Mouse (Mus musculus): ENCODE measurements around the gene Ushbp1. TPM values are rescaled to one million over a fixed set of nuclear protein-coding genes. Genes with fewer than 3 reads are reported as not detected.
"Not testable (repeated sequence)": the region's sequence is repeated elsewhere in the genome, so short reads cannot be mapped to it uniquely, and the experiment has no call there.

Gene Ushbp1
- total RNA-seq (2015; ENCODE audit: low replicate concordance), result not detected in 2 replicates
- total RNA-seq (2017; ENCODE audit: low replicate concordance), result not detected in 2 replicates

GRCm38 (mm10) chr8:71395629-71396028 lies at the start of gene Ushbp1:
Gene Ushbp1, minus strand, starts transcription at chr8:71395802.
- no peak for ATAC-seq (replicated peaks; ENCODE audit: low FRiP score, poor library complexity, severe bottlenecking)

- ATAC-seq (replicated peaks; ENCODE audit: low FRiP score, poor library complexity, severe bottlenecking), result no peak
Observed at GRCm38 (mm10) chr8:71445096-71445495, 49.5 kb upstream of the Ushbp1 start.

DNA sequence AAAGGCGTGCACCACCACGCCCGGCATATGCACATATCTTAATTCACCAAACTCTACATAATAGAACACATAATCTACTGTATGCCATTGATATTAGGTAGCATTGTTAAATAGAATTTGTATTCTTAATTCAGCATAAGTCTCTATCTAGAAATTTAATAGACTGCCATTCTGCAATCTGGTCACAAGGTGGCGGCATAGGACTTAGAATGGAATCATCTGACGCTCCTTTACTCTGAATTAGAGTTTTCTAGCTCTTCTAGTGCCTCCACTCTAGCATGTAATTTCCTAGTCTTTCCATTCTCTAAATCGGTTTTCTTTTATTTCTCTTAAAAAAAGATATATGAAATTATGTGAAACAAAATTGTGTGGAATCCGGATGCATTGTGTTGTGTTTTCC lies 45.8 kb upstream of the Ushbp1 start:
- peak; percentile 85 for ATAC-seq (replicated peaks; ENCODE audit: low FRiP score, poor library complexity, severe bottlenecking)

DNA sequence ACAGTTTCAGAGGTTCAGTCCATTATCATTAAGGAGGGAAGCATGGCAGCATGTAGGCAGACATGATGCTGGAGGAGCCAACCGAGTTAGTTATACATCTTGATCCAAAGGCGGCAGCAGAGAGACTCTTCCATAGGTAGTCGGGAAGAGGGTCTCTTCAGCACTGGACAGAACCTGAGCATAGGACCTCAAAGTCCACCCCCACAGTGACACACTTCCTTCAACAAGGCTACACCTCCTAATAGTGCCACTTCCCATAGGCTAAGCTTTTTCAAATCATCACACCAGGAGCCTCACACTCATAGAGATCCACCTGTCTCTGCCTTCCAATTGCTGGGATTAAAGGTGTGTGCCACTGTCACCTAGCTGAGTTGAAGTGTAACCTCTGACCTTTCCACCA lies 41.4 kb upstream of the Ushbp1 start:
- no peak for ATAC-seq (replicated peaks; ENCODE audit: low FRiP score, poor library complexity, severe bottlenecking)

DNA sequence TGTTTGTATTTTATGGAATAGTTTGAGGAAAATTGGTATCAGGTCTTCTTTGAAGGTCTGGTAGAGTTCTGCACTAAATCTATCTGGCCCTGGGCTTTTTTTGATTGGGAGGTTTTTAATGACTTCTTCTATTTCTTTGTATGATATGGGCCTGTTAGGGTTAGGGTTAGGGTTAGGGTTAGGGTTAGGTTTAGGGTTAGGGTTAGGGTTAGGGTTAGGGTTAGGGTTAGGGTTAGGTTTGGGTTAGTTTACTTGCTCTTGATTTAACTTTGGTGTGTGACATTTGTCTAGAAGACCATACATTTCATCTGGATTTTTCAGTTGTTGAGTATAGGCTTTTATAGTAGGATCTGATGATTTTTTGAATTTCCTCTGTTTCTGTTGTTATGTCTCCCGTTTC lies 37.3 kb upstream of the Ushbp1 start:
- ATAC-seq (replicated peaks; ENCODE audit: low FRiP score, poor library complexity, severe bottlenecking), result not testable (repeated sequence)

- ATAC-seq (replicated peaks; ENCODE audit: low FRiP score, poor library complexity, severe bottlenecking), result no peak
Observed at GRCm38 (mm10) chr8:71422121-71422520, 26.5 kb upstream of the Ushbp1 start.

GRCm38 (mm10) chr8:71411535-71412273 lies 16.1 kb upstream of the Ushbp1 start:
- ATAC-seq (replicated peaks; ENCODE audit: low FRiP score, poor library complexity, severe bottlenecking), result no peak

DNA sequence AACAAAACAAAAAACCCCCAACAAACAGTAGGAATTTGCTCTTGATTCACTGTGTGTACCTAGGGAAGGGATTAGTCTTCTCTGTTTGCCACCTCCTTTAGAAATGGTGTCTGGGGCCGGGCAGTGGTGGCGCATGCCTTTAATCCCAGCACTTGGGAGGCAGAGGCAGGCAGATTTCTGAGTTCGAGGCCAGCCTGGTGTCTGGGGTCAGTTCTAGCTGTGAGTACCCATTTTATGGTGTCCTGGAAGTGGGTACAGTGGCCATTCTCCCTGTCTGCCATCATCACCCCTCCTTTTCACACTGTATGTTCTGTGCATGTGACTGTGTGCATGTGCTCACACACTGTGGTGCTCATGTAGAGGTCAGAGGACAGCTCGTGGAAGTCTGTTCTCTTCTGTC lies 12.6 kb upstream of the Ushbp1 start:
- ATAC-seq (replicated peaks; ENCODE audit: low FRiP score, poor library complexity, severe bottlenecking), result no peak

DNA sequence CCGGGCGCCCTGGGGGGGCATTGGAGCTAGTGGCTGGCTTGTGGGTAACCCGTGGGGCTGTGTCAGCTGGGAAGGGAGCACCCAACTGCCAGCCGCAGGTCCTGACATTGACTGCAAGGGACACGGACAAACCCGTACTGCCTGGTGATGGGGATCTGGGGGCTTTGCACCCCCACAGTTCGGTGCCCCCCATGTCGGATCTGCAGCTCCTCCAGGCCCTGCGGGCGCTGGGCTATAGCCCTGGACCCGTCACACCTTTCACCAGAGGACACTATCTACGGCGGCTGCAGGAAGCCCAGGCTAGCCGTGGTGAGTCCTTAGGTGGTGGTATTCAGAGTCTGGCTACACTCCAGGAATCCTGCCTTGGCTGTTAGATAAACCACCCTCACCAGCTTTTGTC lies 11.8 kb upstream of the Ushbp1 start:
- no peak for ATAC-seq (replicated peaks; ENCODE audit: low FRiP score, poor library complexity, severe bottlenecking)

GRCm38 (mm10) chr8:71406099-71407015 lies 10.8 kb upstream of the Ushbp1 start:
- ATAC-seq (replicated peaks; ENCODE audit: low FRiP score, poor library complexity, severe bottlenecking), result peak; percentile 68

GRCm38 (mm10) chr8:71405401-71406098 lies 9.9 kb upstream of the Ushbp1 start, which contains the start of gene Ankle1:
Gene Ankle1, plus strand, starts transcription at chr8:71406010.
- peak; percentile 86 for ATAC-seq (replicated peaks; ENCODE audit: low FRiP score, poor library complexity, severe bottlenecking)

GRCm38 (mm10) chr8:71404951-71405351 lies 9.3 kb upstream of the Ushbp1 start:
- ATAC-seq (replicated peaks; ENCODE audit: low FRiP score, poor library complexity, severe bottlenecking), result no peak

- ATAC-seq (replicated peaks; ENCODE audit: low FRiP score, poor library complexity, severe bottlenecking), result no peak
Observed at GRCm38 (mm10) chr8:71404011-71404410, 8.4 kb upstream of the Ushbp1 start.

DNA sequence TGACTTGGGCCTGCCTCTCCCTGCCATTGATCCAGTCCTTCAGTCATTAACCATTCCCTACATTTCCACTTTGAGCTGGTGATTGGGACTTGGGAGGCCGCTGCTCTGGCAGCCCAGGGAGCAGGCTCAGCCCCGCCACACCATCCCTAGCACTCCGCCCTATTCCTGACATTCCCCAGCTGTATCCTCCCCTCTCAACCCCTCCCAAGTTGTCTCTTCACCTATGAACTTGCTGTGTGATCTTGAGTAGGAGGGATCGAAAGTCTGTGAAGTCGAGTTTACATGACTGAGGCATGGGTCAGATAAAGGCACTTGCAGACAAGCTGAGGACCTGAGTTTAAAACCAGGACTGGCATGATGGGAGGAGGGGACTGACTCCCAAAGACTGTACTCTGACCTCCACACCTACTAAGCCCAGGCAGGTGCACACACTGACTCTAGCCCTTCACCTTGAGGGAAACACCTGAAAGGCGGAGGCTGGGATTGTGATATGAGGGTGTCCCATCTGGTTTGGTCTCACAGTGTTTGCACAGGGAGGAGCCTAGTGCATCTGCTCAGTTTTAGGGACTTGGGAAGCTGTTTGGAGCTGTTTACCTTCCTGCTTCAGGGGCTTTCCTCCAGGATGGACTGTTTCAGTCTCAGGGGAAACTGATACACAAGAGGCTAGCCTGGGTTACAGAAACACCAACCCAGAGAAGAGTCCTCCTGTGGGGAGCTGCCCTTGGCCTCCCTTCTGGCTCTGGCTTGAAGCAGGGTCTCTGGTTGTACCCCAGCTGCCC lies 7.7 kb upstream of the Ushbp1 start:
- no peak for ATAC-seq (replicated peaks; ENCODE audit: low FRiP score, poor library complexity, severe bottlenecking)

DNA sequence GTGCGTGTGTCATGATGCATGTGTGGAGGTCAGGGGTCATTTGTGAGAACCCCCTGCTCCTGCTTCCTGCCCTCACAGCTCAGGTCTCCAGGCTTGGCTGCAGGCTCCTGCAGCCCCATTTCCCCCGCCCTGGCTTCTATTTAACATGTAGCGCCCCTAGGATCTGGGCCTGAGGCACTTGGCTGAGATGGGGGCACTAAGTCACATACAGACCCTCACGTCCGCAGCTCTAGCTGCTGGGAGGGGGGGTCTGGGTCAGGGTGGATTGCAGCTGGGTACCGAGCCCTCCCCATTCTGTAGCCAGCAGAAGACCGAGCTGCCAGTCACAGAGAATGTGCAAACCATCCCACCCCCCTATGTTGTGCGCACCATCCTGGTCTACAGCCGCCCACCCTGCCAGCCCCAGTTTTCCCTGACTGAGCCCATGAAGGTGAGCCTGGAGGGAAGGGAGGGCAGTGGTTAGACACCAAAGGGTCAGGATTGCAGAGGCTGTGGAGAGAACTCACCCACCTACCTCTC lies 6.9 kb upstream of the Ushbp1 start:
- ATAC-seq (replicated peaks; ENCODE audit: low FRiP score, poor library complexity, severe bottlenecking), result no peak

- no peak for ATAC-seq (replicated peaks; ENCODE audit: low FRiP score, poor library complexity, severe bottlenecking)
Observed at GRCm38 (mm10) chr8:71401454-71401853, 5.9 kb upstream of the Ushbp1 start.

DNA sequence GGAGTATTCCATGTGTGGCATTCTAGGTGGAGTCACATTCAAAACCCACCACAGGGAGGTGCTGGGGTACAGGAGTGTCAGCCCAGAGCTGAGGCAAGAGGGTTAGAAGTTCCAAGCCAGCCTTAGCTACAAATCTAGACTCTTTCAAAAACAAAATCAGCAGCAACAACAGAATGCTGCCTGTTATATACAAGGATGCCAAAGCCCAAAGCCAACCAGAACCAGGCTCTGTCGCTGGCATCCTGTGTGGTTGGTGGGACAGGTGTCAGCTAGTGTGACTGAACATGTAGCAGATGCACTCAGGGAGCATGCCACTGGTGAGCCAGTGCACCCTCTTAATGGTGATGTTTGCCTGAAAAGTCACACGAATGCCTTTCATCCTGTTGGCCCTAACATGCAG lies 5.2 kb upstream of the Ushbp1 start:
- ATAC-seq (replicated peaks; ENCODE audit: low FRiP score, poor library complexity, severe bottlenecking), result no peak

DNA sequence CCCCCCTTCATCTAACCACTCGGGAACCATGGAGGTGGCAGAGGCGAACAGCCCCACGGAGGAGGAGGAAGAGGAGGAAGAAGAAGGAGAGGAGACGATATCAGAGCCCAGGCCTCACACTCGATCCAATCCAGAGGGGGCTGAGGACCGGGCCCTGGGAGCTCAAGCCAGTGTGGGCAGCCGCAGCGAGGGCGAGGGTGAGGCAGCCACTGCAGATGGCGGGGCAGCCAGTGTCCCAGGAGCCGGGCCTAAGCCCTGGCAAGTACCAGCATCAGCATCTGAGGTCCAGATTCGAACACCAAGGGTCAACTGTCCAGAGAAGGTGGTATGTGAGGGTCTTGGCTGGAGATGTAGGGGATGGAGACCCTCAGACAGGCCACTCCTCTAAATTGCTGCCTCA lies 2.1 kb upstream of the Ushbp1 start:
- no peak for ATAC-seq (replicated peaks; ENCODE audit: low FRiP score, poor library complexity, severe bottlenecking)

DNA sequence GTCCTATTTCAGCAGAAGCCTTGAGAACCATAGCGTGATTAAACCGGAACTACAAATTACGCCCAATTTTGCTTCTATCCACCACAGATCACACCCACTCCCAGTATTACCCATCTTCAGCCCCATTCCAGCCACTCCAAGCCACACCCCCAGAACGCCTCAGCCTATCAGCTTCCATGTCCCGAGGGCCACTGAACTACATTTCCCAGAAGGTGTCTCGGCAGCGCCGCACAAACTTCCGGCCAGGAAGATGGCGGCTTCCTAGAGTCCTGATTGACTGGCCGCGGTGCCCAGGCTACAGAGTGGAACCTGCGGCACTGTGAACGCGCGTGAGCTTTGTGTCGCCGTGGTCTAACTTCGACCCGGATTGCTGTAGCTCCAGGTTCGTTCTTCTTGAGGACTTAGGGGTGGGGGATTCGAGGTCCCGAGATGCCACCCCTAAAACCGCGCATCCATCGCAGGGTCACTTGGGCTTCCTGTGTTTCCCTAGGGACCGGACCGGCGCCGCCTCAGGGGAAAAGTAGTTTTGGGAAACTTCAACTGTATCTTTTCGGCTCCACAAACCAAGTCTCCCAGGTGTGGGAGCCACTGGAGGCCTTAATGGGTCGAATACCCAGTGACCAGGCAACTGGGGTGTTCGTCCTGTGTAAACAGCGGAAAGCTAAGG lies 1.2 kb upstream of the Ushbp1 start, which contains the start of gene Babam1:
Gene Babam1, plus strand, starts transcription at position 223 of the 667 bp plus-strand sequence.
- peak; percentile 98 for ATAC-seq (replicated peaks; ENCODE audit: low FRiP score, poor library complexity, severe bottlenecking)

All from erythroblast, adult 5-6 weeks (primary cell).